ENCODE assay signal across 9 mouse cellular contexts in genomic region chr16:6503573-6504331, GRCm38 (mm10).
DNase-seq lines count a peak whose midpoint lies in the region; ATAC-seq and TF ChIP-seq lines count a peak whose summit lies in the region.
"Had no signal": no experiment of that assay in that cellular context is flagged by ENCODE, and none has a peak within 500 bp of the region (broad histone marks: within the 10 kb centered on the region; RNA-seq: fewer than 3 reads in every experiment).

No protein-coding gene starts in this region.

- peak; percentile 43; the same call in 1 of the 2 replicates for ATAC-seq in forebrain, embryonic 16.5 days
- peak; percentile 34 for ATAC-seq in midbrain, embryonic 13.5 days

- WGBS in forebrain, embryonic 16.5 days = 50% methylated on average over 5 of the region's 5 CpGs
- WGBS in midbrain, embryonic 13.5 days = 64% methylated on average over 5 of the region's 5 CpGs

- H3K27ac ChIP-seq in forebrain, embryonic 16.5 days (ENCODE audit: low read length) = no peak overlapping the region
- H3K27ac ChIP-seq in layer of hippocampus, adult 2 months = no peak overlapping the region; the same call in 1 of the 2 replicates
- H3K27ac ChIP-seq in midbrain, embryonic 13.5 days = no peak overlapping the region

- H3K27me3 ChIP-seq in forebrain, embryonic 16.5 days (replicated peaks; ENCODE audit: control insufficient read depth, insufficient read depth, low read length) = no peaks in the 10 kb centered on the region
- H3K27me3 ChIP-seq in midbrain, embryonic 13.5 days = no peaks in the 10 kb centered on the region; the same call in 1 of the 2 replicates

- H3K4me1 ChIP-seq in forebrain, embryonic 16.5 days (replicated peaks; ENCODE audit: control insufficient read depth, insufficient read depth, low read length) = no peaks in the 10 kb centered on the region
- H3K4me1 ChIP-seq in midbrain, embryonic 13.5 days (replicated peaks) = 0 out of 2 replicates have a peak, but pooled peaks cover 7% of the 10 kb centered on the region

- H3K9ac ChIP-seq in forebrain, embryonic 16.5 days (replicated peaks; ENCODE audit: low read depth, low read length) = no peak overlapping the region
- H3K9ac ChIP-seq in midbrain, embryonic 13.5 days (replicated peaks) = no peak overlapping the region

- no peak overlapping the region for H3K4me2 ChIP-seq in forebrain, embryonic 16.5 days (ENCODE audit: low read length)
- no peak overlapping the region for H3K4me2 ChIP-seq in midbrain, embryonic 13.5 days (replicated peaks)

- H3K36me3 ChIP-seq in forebrain, embryonic 16.5 days (ENCODE audit: control insufficient read depth, insufficient read depth) = no peaks in the 10 kb centered on the region
- H3K36me3 ChIP-seq in midbrain, embryonic 13.5 days = no peaks in the 10 kb centered on the region
- H3K36me3 ChIP-seq: G1E had no signal

- H3K4me3 ChIP-seq in forebrain, embryonic 16.5 days (replicated peaks; ENCODE audit: low read length) = no peak overlapping the region
- no peak overlapping the region for H3K4me3 ChIP-seq in layer of hippocampus, adult 2 months
- H3K4me3 ChIP-seq in midbrain, embryonic 13.5 days (replicated peaks) = no peak overlapping the region

- DNase-seq in gastrocnemius, postnatal 10 days = peak; percentile 20
- no peak for DNase-seq in gastrocnemius, postnatal 4 days (ENCODE audit: low spot score in 2 of 2)
- peak; percentile 2 for DNase-seq in A20 (ENCODE audit: low read depth, low spot score)
- peak; percentile 83 for DNase-seq in brain, embryonic 14.5 days (ENCODE audit: low read depth)
- peak; percentile 68 to 71 for DNase-seq in layer of hippocampus, adult 2 months (ENCODE audit: low spot score in 2 of 2)
- DNase-seq in spleen, postnatal 4 days (ENCODE audit: low spot score in 2 of 2) = no peak

- no peak for TF ChIP-seq POLR2A in brain, embryonic 14.5 days (IDR thresholded peaks at IDR 0.05; ENCODE audit: borderline replicate concordance, extremely low read depth, insufficient read depth, insufficient read length, poor library complexity, severe bottlenecking)

- TF ChIP-seq CTCF in brain, embryonic 14.5 days (IDR thresholded peaks at IDR 0.05; ENCODE audit: borderline replicate concordance, extremely low read depth, insufficient read depth, insufficient read length) = peak; percentile 82; the same call in 1 of the 2 replicates
- peak; percentile 93 for TF ChIP-seq CTCF in layer of hippocampus, adult 2 months (conservative IDR thresholded peaks at IDR 0.05)

- no peaks in the 10 kb centered on the region for H3K9me3 ChIP-seq in forebrain, embryonic 16.5 days (ENCODE audit: control insufficient read depth, low read length)
- H3K9me3 ChIP-seq in midbrain, embryonic 13.5 days = no peaks in the 10 kb centered on the region
- H3K9me3 ChIP-seq: G1E had no signal

Comparison
In these comparisons a context has a peak if more than half of its experiments do, and no peak if none do; other contexts are left out.
1. DNase-seq: peak in gastrocnemius, postnatal 10 days (single experiment), A20 (single experiment), brain, embryonic 14.5 days (single experiment) and layer of hippocampus, adult 2 months (2 of 2); none in gastrocnemius, postnatal 4 days (0 of 2) and spleen, postnatal 4 days (0 of 2).